Mouse (Mus musculus): ENCODE measurements around the gene Gm42791.

Gene Gm42791

DNA sequence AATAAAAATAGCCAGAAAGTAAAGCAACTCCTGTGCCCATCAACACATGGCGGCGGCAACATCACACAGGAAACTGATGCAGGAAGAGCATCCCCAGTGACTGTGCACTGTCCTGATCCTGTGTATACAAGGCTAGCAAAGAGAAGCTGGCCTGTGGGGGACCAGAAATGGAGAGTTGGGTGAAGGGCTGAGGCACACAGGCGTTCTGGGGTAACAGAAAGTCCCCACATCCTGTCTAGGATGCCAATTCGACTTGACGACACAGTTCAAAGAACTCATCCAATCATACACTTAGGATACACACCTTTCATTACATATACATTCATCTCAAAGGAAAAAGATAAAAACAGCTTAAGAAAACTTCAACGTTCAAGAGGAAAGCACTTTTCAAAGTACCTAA lies 106.9 kb downstream of the Gm42791 start:
- DNase-seq (ENCODE audit: low spot score in 2 of 2) = no peak

DNA sequence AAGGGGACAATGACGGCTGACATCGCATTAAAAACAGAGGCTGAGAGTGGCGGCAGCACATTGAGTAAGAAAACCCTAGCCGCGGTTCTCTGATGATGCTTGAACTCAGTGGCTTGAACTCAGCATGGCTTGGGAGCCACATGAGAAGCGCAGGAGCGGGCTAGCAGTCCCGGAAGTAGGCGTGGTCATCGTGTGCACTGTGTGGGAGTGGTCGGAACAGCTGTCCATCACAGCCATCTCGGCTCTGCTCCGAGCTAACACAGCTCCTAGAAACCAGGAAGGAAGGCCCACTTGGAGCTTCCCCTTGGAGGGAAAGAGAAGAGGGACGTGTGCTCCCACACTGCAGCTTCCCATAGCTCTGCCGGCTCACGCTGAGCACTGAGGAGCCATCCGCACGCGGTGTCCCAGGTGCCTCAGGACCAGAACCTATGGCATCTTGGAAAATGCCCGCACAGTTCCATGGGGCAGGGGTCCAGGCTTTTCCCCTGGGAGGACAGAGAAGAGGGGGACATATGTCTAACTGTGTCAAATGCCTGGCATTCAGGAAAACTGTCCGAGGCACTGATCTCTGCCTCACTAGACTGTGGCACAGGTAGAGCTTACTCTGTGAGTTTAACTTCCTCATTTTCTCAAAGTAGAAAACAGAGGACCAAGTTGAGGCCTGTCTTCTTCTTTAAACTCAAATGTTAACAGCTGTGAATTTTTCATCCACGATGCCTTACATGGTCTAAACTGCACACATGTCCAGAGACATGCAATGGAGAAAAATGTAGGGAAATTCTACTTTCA lies 108.9 kb downstream of the Gm42791 start:
- no peak for DNase-seq (ENCODE audit: low spot score in 2 of 2)

DNA sequence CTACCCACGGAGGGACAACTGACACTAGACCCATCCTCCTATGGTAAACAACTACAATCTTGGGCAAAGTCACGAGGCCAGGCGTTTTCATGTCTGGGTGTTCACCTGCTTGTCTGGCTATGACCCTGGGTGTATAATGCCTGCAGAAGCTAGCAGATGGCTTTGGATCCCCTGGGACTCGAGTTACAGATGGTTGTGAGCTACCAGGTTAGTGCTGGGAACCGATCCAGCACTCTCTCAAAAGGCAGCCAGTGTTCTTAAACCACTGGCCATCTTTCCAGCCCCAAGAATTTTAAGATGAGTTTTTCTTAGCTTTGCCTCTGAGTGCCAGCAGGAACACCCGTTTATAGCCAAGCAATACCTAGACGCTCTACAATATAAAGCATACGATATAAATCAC lies 111.3 kb downstream of the Gm42791 start:
- DNase-seq (ENCODE audit: low spot score in 2 of 2) = no peak

DNA sequence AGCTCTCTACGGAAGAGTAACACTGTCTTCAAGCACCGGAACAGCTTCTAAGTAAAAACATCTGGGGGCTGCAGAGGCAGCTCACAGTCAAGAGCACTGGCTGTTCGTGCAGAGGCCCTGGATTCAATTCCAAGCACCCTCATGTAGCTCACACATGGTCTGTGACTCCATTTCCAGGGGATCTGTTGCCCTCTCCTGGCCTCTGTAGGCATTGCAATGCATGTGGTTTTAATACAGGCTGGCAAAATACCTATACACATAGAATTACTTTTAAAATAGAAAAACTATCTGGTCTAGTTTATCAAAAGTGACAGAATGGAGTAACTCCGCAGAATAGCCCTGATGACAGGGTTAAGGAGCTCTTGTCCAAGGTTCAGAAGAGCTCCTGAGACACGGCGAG lies 115.7 kb downstream of the Gm42791 start:
- no peak for DNase-seq (ENCODE audit: low spot score in 2 of 2)

DNA sequence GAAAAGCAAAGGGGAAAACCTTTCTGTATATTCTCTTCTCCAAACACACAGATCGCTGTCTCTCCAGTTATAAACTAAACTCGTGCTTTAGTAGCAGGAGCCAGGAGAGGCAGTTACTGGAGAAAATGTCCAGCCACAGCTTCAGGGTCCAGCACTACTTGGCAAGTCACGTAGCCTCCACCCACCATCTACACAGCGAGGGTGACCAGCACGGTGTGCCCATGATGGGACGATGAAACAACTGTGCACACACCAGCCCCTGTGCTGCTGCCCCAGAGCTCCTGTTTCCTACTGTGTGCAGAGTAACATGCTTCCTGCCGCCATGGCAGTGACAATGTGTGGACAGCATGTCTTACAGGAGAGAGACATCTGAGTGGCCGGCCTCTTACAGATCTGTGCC lies 121.8 kb downstream of the Gm42791 start:
- DNase-seq (ENCODE audit: low spot score in 2 of 2) = no peak

DNA sequence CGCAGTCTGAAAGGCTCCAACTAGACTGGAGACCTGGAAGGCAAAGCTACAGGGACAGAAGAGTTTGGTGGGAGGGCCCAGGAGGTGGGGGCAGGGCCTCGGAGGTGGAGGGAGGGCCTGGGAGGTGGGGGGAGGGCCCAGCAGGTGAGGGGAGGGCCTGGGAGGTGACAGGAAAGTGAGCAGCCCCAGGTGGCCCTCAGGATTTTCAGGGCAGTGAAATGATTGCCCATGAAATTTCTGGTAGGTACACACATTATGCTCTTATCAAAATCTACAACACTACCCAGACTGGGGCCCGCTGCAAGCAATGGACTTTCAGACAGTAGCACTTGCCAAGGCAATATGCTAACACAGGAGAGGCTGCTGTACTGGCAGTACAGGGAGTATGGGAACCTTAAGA lies 125.4 kb downstream of the Gm42791 start:
- no peak for DNase-seq (ENCODE audit: low spot score in 2 of 2)

DNA sequence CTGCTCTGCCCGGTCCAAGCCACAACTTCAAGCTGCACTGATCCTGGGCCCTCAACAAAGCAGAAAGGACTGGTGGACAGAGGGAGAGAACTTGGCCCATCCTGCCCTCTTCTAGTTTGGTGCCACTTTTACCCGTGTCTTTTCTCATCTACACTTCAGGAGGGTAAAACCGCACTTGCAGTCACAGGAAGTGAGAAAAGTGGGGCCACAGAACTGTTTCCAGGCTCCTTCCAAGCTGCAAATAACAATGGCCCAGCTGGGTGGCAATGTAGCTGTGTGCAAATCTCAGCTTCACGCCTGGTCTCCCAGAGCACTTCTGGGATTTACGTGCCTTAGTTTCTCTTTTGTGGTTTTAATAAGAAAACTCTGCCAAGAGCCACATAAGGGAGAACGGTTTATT lies 127.2 kb downstream of the Gm42791 start:
- peak; percentile 58 to 65 for DNase-seq (ENCODE audit: low spot score in 2 of 2)

DNA sequence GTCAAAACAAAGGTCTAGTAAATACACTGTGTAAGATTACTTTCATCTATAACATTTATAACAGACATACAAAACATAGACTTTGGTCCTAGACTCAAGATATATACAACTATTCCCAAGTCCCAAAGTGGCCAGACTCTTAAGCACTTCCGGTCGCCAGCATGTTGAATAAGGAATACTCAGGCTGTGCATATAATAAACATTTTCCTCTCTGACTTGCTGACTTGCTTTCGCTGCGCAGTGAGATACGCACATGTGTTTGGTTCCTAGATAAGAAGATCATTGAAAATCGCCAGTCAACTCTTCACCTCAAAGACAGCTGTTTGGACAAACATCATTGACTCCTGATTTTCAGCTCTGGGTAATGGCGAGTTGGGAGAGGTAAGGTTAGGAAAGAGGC lies 127.8 kb downstream of the Gm42791 start:
- DNase-seq (ENCODE audit: low spot score in 2 of 2) = no peak

DNA sequence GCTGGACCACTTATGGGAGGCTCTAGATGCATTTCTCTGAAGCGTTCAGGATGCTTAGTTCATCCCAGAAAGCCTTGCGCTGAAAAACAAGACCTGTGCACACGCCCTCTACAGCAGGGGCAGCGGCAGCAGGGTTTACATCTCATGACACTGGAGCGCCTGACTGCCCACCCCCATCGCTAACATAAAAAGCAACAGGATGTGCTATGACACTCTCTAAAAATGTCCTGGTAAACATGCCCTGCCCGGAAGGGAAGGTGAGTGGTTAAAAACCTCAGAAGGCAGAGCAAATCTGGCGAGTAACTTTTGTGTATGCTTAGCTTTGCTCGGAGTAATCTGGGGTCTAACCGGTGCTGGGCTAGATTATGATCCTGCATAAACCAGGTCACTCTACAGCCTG lies 128.4 kb downstream of the Gm42791 start:
- peak; percentile 79 to 82 for DNase-seq (ENCODE audit: low spot score in 2 of 2)

DNA sequence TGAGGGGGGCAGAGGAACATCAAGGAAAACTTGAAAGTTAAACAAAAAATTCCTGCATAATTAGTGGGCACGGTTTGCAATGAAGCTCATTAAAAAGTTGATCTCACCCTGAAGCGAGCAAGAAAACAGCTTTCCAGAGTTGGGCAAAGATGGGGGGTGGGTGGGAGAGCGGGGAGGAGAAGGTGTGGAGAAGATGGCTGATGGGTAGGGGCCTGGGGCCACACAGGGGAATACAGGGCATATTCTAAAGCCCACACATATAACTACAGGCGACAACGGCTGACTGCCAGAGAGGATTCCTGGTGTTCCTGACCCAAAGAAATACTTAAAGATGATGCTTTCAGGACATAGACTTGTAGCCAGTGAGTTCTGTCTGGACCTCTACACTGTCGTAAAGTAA lies 131.5 kb downstream of the Gm42791 start:
- DNase-seq (ENCODE audit: low spot score in 2 of 2) = no peak

DNA sequence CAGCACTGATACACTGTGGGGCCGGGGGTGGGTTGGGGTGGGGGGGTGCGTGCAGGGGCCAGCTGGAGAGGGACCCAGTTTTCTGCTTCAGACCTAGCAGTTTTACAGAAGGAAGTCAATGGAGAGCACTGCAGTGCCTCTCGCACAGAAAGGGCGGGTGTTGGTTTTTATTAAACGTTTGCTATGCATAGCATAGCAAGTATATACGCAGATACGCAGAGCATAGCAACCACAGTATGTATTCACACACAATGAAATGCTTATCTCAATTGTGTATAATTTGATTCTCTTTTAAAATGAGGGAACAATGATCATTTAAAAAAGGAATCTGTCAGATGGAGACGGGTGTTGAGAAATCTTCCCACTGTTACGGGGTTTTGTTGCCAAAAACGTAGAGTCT lies 132.1 kb downstream of the Gm42791 start:
- no peak for DNase-seq (ENCODE audit: low spot score in 2 of 2)

DNA sequence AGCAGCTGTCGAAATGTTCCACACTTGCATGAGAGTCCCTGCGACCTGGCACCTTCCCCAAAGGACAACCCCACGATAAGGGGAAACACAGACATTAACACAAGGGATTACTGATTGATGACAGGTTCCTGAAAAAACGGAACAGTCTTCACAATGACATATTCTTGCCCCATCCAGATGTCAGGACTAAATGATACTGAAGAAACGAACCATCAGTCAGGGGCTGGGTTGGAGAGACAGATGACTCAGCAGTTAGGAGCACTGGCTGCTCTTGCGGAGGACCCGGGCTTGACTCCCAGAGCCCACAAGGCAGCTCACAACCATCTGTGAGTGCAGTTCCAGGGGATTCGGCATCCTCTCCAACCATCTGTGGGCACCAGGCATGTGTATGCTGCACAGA lies 132.8 kb downstream of the Gm42791 start:
- no peak for DNase-seq (ENCODE audit: low spot score in 2 of 2)

DNA sequence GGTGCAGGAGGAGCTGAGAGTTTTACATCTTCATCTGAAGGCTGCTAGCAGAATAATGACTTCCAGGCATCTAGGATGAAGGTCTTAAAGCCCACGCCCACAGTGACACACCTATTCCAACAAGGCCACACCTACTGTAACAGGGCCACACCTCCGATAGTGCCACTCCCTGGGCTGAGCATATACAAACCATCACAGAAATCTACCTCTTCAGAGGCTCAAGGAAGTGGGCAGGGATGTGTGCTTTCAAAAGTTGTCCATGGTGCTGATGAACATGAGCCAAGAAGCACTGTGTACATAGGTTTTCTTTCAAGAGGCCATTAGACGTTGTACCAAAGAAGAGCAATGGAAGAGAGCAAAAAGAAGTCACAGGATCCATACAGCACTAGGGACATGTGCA lies 137.4 kb downstream of the Gm42791 start:
- no peak for DNase-seq (ENCODE audit: low spot score in 2 of 2)

DNA sequence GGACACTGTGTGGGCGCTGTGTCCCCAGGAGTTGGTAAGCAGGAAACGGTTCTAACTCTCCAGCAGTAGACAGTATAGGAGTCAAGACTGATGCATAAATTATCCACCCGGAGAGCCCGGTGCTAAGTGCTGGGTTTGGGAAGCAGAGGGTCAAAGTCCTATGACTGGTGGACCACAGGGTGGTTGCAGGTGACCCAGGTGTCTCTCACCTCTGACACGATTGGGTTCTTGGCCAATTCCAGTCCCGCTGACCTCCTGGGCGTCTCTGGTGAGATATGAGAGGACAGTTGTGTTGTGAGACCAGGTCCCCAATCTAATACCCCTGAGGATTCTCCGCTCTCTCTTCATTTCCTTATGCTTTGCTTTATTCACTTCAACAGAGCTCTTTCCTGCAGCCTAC lies 139.9 kb downstream of the Gm42791 start:
- no peak for DNase-seq (ENCODE audit: low spot score in 2 of 2)

DNA sequence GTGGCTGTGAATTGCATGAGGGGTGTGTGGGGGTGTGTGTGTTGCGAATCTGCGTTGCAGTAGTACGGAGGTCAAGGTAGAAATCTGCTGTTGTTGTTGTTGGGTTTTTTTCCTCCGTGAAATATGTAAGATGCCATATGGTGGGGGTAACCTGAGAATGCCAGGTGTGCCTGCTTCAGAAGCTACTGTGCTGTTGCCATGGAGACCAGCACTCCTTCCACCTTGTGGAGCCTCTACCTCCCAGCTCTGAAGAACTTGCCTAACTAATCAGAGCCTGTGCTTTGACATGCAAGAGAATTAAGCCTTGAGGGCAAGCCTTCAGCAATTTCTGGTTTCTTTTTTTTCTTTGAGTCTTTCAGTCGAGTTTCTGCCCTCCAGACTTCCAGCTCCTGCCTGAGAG lies 140.8 kb downstream of the Gm42791 start:
- no peak for DNase-seq (ENCODE audit: low spot score in 2 of 2)

DNA sequence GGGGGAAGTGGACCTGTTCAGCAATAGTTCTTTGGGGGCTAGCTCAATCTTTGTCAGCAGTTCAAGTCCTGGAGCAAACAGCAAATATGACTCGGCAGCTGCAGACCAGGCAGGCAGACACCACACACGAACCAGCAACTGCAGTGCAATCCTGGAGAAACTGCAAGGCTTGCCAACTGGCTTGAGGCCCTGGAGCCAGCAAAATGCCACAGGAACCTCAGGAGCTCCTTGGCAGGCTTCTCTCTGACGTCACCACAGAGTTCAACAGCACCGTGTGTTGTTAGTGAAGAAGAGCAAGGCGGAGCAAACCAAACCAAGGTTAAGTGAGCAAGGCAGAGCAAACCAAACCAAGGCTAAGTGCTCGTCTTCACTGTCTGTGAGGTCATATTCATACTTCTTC lies 145.4 kb downstream of the Gm42791 start:
- DNase-seq (ENCODE audit: low spot score in 2 of 2) = no peak

DNA sequence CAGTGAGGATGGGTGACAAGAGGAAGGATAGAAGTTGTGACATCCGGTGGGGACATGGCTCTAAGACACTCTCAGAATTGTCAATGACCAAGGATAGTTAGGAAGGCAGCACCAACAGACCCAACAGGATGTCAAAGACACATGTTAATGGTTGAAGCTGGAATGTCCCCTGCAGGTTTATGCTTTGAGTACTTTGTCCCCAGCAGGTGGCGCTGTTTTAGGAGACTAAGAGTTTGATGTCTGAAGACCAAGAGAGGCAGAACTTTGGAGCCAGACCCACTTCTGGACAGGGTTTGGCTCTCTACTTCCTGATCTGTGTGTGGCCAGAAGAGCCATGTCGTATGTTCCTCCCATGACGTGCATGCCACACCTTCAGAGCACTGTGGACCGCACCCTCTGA lies 147.9 kb downstream of the Gm42791 start:
- no peak for DNase-seq (ENCODE audit: low spot score in 2 of 2)
